Mouse (Mus musculus) testis, postnatal 14 days (tissue): ENCODE data around the gene Foxk2.
"Not testable (repeated sequence)": the region's sequence is repeated elsewhere in the genome, so short reads cannot be mapped to it uniquely, and the experiment has no call there.

Source experiments
- DNase-seq: peaks from one replicate; pipeline ENCODE4 v3.0.0; 2021; ENCODE audit warnings: low spot score

Foxk2 gene

GRCm38 (mm10) chr11:121278011-121278410, 18.2 kb downstream of the Foxk2 start:
- no peak for DNase-seq

- no peak for DNase-seq
Observed at GRCm38 (mm10) chr11:121282911-121283310, 23.1 kb downstream of the Foxk2 start.

GRCm38 (mm10) chr11:121289859-121290258, 30.1 kb downstream of the Foxk2 start:
- no peak for DNase-seq

DNA sequence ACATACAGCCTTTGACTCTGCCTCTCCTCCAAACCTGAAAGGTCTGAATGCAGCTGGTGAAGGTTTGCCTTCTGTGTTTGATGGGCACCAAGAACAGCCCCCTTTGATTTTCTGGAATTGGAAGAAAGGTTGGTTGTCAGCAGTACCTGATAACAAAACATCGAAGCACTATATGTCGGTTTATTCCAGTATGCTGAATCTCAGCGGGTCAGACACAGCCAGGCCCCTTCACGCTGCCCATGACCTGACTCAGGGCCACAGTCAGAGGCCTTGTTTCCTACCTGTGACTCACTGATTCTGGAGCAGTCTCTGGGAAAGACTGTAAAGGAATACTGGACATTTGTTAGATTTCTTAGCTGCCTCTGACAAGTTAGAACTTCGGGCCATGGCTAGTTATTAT, 35.0 kb downstream of the Foxk2 start:
- no peak for DNase-seq

GRCm38 (mm10) chr11:121298493-121298892, 38.7 kb downstream of the Foxk2 start:
- DNase-seq: no peak

DNA sequence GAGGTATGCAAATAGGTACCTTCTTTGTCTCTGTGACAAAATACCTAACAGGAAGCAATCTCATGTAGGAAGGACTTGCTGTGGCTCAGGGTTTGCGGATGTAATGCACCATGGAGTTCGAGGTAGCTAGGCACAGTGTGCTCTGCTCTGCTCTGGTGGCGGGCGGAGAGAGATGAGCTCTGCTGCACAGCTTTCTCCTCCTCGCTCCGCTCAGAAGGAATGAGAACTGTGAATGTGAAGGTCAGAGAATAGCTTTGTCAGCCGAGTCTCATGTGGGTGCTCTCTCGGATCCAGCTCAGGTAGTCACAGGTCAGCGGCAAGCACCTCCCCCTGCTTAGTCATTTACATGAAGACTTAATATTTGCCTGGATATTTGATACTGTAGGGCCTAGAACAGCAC, 40.5 kb downstream of the Foxk2 start:
- no peak for DNase-seq

- DNase-seq: no peak
Observed at GRCm38 (mm10) chr11:121305371-121305770, 45.6 kb downstream of the Foxk2 start.

DNA sequence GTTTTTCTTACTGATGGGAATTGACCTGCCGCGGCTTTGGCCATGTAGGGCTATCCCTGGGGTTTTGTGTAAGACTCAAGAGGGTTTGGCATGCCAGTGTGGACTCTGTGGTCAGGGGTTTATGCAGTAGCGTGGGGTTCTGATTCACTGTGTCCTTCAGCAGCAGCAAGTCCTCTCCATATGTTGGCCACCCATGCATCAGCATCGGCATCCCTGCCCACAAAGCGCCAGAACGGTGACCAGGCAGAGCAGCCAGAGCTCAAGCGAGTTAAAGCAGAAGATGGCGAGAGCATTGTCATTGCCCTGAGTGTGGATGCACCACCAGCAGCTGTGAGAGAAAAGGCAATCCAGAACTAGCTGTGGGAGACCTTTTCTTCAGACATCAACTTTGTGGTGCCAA, 46.8 kb downstream of the Foxk2 start:
- DNase-seq: no peak

- DNase-seq: not testable (repeated sequence)
Observed at GRCm38 (mm10) chr11:121307712-121308111, 47.9 kb downstream of the Foxk2 start.

DNA sequence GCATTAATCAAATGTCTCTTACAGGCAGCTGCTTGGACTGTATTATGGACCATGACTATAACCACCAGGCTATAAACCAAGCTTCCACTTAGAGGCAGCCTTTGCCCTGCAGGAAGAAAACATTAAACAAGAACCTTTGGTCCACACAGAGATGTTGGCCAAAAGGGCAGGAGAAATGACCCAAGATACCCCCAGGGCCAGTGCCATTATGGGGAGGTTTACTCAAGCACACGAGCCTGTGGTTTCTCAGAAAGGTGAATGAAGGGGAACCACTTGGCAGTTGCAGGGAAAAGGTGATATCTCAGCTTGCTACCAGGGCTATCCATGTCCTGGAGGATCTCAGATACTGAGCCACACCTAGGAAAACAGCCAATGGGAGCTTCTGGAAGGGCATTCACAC, 66.2 kb downstream of the Foxk2 start:
- no peak for DNase-seq

DNA sequence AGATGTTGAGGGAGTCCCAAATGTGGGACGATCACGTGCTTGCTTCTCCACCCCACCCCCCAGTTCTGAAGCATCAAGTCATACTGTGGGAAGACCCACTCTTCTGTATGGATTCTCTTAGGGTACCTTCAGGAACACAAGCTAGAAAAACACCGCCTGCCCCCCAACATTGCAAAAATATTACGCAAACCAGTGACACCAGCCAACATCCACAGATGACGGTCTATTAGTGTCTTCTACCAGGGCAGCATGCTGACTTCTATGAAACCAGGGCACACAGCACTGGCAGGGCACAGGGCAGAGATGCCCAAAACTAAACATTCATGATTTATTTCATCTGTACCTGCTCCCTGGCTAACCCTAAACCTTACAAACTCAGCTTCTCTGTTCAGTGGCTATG, 66.9 kb downstream of the Foxk2 start:
- DNase-seq: no peak

- DNase-seq: no peak
Observed at GRCm38 (mm10) chr11:121328206-121328605, 68.4 kb downstream of the Foxk2 start.

DNA sequence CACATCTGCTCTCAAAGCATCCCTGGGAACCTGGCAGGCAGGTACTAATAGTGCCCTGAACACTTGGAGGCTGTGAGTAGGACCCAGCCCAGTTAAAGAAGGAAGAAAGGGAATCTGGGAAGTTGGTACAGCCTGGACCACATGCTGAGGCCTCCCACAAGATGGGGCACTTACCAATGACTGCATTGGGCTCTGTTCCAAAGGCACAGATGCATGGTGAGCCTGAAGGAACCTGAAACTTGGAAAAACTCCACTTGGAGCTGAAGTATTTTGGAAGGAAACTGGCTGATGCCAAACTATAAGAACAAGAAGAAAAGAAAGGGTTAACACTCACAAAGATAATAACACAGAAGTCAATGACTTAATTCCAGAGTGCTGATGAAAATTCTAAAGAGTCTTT, 68.8 kb downstream of the Foxk2 start:
- no peak for DNase-seq

GRCm38 (mm10) chr11:121331641-121332040, 71.9 kb downstream of the Foxk2 start:
- DNase-seq: no peak

DNA sequence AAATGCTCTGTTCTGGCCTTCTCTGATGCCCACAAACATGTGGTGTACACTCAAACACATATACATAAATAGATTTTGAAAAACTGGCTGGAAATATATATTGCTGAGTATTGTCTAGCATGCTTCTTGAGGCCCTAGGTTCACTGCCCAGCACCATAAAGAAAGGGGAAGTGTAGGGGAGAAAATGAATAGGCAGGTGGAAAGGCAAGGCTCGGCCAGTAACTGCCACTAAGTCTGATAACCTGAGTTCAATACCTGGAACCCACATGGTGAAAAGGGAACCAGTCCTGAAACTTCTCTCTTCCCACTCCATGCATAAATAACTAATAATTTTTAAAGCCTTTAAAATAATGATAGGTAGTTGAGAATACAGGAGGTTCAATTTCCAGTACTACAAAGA, 79.9 kb downstream of the Foxk2 start:
- no peak for DNase-seq

- no peak for DNase-seq
Observed at GRCm38 (mm10) chr11:121340287-121340686, 80.5 kb downstream of the Foxk2 start.

GRCm38 (mm10) chr11:121342423-121342822, 82.6 kb downstream of the Foxk2 start:
- not testable (repeated sequence) for DNase-seq

GRCm38 (mm10) chr11:121347036-121347435, 87.2 kb downstream of the Foxk2 start:
- no peak for DNase-seq

DNA sequence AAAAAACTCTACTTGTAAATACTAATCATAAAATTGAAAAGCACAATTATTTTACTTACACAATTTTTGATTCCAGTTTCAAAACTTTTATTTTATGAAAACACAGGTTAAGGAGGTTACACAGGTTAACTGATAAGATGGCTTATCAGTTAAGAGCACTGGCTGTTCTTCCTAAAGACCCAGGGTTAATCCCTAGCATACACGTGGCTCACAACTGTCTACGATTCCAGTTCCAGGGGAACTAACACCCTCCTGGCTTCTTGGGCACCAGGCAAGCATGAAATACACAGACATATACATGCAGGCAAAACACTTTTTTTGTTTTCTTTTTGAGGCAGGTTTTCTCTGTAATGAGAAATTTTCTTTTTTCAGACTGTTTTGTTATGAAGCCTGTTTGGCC, 88.4 kb downstream of the Foxk2 start:
- no peak for DNase-seq

GRCm38 (mm10) chr11:121348727-121349126, 88.9 kb downstream of the Foxk2 start:
- DNase-seq: not testable (repeated sequence)

GRCm38 (mm10) chr11:121353326-121354090, 93.7 kb downstream of the Foxk2 start:
- DNase-seq: peak; percentile 45

DNA sequence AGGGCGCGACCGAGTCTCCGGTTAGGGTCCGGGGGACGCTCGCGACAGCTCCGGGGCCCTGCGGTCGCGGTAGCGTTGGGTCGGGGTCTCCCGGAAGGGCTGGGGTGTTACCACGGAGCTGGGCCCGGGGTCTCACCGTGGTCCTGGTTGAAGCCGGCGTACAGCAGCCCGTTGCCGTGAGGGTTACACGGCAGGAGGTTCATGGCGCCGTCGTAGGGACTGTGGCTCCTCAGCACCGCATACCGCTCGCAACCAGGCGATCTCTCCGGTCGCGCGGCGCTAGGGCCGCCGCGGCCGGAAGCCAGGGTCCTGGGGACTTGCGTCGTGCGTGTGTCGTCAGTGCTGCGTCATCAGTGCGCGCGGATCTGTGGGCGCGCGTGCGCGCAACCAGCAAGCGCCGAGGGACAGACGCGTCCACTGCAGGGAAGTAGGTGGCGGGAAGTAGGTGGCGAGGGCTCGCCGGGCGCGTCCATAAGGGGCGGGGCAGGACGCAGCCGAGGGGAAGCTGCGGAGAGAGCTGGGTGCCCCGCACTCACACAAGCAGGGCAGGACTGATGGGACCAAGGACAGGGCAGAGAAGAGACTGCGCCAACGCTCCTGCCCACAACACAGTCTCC, 94.4 kb downstream of the Foxk2 start, which contains the start of gene Wdr45b:
Gene Wdr45b, minus strand, starts transcription at position 355 of the 617 bp plus-strand sequence.
- peak; percentile 97 for DNase-seq
